Mouse (Mus musculus) naive thymus-derived CD4-positive, alpha-beta T cell, adult 2 months (primary cell): Measurements from ENCODE around the gene Zpbp2.

Source experiments
- DNase-seq: peaks from one replicate; pipeline ENCODE4 v3.0.0-alpha.2; 2011; ENCODE audit warnings: low read depth

Gene Zpbp2

DNA sequence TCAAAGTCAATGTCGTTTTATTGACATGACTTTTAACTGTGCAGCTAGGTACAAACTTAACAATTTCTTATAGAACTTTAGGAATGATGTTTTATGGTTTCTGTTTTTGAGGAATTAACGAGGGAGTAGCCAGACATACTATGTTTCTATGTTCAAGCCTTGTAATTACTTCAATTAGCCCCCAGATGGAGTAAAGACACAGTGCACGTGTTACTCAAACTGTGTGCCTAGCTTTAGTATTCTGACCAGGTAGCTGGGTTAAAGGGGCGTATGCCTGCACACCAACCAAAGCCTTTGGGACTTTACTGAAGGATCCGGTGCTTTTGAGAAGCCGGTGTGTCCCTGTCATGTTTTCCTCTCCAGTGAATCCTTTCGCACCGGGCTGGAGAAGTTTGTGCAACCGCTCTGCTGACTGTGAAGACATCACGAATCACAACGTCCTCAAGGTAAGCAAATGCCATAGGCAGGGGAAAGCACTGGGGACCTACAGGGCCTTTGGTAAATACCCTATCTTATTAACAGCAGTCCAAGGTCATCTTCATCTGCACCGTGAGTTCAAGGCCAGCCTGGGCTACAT is 4.3 kb downstream of the Zpbp2 start:
- peak; percentile 53 for DNase-seq

DNA sequence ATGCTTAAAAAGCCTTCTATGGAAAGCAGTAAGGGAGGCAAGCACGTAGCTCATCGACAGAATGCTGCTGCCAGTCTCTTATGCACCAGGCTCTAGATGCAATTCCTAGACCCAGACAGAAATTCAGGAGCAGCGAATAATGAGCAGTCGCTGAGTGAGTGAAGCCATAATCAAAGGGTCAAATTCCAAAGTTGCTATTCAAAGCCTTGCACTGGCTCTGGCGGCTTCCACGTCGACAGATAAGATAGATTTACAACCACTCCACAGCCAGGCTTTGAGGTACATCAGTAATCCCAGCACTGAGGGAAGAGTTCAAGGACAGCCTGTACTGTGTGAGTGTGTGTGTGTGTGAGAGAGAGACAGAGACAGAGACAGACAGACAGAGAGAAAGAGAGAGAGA is 10.0 kb downstream of the Zpbp2 start:
- no peak for DNase-seq

DNA sequence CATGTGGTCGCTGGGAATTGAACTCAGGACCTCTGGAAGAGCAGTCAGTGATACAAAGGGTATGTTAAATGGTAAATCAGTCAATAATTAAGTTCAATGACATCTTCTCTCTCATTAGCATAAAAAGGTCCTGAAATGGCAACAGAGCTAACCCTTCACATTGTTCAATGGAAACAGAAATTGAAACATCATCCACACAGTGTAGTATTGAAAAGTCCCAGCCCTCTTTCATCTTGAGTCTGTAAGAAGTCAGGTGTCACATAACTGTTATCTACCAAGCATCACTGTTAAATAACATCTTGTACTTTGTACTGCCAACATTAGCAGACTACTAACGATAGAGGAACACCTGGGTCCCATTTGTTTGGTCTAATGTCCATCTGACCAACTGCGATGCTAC is 12.1 kb downstream of the Zpbp2 start:
- no peak for DNase-seq

DNA sequence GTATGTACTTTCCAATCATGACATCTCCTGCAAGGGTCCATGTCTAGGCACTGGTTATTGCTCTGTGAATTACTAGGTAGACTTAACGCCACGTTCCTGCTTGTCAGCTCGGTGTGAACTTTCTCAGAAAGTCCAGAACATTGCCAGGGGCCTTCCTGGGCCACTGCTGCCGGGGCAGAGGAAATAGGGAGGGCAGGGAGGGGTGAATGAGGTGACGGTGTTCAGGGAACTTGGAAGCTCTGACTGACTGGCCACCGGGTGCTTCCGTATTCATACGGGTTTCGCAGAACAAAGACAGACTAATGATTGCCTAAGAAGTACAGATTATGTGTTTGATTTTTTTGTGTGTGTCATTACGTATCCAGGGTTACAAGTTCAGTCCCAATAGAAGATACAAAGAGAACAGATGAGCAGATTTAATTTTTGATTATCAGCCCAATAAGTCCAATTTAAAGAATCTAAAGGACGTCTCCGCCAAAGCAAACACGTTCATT is 13.1 kb downstream of the Zpbp2 start:
- no peak for DNase-seq

DNA sequence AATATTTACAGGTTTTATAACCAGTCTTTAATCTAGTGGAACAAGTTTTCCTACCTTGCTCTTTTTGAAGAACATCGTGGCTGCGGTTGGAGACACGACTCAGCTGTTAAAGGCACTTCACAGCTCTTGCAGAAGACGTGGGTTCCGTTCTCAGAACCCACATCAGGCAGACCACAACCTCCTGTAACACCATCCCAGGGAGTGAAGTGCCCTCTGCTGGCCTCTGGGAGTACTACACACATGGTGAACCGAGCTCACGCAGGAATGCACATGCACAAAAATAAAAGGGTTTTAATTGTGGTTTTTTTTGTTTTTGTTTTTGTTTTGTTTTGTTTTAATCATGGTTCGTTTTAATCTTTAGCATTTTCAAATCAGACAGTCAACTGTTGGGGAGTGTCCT is 17.4 kb downstream of the Zpbp2 start:
- peak; percentile 72 for DNase-seq

DNA sequence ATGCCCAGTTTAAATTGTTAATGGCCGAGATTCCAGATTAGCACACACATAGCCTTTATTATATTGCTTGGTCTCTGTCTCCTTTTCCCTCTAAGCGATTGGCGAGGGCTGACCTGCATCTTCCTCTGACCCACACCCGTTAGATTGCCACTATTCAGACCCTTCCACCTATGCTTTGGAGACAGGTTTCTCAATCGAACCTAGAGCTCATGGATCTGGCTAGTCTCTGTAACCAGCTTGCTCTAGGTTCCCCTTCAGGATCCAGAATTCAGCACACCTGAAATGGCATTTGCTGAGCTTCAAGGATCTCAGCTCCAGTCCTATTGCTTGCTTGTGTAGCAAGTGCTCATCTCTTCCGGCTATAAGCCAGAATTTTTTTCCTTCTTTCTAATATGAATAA is 18.6 kb downstream of the Zpbp2 start:
- DNase-seq = no peak

DNA sequence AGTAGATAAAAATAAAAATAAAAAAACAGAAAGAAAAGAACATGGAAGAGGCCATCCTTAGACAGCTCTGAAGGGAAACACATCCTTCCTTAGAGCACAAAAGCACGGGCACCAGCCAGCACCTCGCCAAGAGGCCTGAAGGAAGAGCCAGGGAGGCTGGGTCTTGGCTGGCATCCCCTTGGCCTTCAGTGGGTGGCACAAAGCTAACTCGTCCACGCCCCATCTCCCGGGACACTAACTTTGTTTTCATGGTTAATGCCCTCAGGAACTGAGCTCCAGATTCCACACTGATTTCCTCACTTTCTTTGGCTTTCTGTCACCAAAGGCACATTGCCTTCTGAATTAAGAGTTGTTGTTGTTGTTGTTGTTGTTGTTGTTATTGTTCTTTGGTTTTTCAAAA is 26.9 kb downstream of the Zpbp2 start:
- DNase-seq = no peak

DNA sequence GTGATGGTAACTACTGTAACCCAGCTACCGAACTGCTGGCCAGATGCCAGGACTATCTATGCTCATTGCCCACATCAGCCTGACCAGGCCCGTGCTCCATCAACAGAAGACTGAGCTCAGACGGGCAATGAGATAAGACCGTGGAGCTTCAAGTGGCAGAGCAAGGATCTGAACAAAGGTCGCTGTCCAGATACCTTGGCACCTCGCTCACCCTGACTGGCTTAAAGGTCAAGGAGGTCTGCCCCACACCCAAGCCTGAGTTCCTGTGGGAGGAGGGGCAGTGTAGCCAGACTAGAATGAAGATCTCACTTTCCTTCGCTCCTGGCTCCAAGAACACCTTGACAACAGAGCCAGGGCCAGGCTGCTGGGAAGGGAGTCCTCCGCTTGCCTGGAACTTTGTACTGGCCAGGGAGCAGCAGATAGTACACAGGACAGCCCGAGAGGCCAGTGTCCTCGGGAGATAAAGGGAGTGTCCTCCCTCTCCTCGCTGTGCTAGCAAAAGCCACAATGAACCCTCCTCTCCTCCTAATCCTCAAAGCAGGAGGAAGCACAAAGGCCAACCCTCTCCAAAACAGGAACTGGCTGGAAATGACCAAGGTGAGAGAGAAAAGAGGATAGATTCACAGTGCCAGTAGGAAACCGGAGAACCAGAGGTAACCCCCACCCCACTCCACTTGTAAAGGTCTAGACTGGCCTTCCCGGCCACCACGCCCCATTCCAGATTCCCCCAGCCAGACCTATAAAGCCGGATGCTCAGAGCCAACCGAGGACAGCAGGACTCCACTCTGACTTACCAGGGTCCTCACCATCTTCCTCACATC is 29.6 kb downstream of the Zpbp2 start:
- no peak for DNase-seq

DNA sequence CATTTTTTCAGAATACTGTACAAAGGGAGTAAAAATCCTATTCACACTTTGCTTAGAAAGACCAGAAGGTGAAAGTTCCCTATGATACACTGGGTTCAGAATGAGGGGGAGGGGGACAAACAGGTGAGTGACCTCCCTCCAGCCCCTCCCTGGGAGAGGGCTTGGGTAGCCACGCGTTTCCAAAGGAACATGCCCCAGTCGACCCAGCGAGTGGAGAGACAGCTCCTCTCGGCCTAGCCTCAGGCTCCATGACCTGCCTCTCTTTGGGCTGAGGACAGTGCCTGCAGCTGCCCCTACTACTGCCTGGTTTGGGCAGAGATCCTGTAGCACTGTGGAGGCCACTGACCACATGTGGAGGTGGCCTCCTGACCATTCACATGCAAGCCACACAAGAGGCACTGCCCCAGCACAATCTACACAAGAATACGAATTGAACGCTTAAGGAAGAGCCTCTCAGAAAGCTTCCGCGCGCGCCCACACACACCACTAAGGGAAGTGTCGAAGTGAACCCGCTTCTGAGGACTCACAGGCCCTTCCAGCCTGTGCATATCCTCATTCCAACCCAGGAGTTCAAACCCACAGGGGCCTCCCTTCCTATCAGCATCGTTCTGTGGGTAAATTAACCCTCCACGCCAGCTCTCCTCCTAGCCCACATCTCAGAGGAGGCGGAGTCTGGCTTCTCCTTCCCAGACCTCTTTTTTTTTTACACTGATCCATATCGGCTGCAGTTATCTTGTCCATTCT is 30.6 kb downstream of the Zpbp2 start:
- no peak for DNase-seq

DNA sequence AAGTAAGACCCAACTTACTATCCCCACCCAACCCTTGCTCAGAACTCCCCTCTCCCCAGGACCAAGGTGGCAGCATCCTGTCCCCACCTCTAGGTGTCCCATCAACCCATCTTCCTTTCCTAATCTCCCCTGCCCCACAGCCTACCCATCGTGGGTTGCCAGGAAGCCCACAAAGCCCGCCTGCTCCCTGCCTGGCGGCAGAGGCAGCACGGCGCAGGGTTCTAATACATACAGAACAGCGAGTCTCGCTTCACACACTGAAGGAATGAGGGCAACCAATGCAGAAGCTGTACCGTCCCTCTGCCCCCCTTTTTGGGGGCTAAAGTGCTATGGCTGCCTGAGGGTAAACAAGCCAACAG is 31.1 kb downstream of the Zpbp2 start:
- DNase-seq = no peak

DNA sequence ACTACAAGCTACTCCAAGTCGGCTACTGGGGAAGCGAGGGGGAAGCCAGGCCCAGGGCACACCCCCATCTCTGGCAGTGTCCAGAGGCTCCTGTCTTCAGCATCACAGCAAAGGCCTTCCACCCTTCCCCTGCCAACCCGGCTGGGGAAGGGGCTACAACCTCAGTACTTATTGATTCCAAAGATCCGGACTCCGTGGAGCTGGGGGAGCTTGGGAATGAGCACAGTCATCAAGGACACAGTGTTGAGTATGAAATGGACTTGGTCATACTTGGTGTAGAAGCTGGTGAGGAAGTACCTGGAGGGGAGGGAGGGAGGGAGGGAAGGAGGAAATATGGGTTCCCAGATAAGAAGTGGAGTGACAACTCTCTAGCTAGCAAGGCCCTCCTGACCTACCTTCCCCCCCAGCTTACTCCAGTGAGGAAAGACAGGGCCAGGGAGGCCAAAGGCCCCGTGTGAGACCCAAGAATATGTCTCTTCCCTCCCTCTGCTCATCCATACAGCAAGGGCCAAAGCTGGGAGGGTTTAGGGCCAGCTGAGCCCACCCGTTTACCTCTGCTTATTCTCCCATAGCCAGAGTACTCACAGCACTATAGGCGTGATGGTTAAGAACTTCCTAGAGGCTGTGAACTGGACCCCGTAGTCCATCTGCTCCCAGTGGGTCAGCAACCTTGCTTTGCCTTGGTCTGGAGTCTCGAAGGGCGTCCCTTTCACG is 31.8 kb downstream of the Zpbp2 start:
- DNase-seq = no peak

DNA sequence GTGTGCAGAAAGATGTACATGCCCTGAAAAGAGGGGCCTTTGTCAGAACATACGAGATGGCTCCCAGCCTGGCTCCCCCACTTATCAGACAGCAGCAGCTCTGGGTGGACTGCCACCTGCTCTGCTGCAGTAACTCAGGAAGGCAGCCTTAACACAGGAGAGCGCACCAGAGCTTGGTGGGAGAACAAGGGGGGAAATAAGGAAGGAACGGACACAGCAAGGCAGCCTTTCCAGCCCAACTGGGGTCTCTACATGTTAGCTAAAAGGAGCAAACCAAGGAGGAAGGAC is 32.3 kb downstream of the Zpbp2 start:
- DNase-seq = no peak

DNA sequence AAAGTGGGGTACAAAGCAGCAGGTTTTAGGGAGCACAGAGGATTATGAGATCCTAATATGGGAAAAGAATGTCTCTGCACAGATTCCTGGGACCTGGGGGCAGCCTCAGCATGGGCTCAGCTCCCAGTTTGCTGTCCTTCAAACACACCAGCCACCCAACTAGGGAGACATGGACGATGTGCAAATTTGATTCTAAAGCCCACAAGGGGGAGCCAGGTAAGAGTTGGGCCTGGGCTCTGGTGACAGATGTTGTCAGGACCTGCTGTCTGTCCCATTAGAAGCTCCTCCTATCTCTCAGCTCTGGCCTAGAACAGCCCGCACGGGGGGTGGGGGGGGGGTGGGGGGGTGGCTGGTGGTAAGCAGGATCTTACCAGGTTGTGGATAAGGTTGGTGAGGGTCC is 32.7 kb downstream of the Zpbp2 start:
- no peak for DNase-seq

DNA sequence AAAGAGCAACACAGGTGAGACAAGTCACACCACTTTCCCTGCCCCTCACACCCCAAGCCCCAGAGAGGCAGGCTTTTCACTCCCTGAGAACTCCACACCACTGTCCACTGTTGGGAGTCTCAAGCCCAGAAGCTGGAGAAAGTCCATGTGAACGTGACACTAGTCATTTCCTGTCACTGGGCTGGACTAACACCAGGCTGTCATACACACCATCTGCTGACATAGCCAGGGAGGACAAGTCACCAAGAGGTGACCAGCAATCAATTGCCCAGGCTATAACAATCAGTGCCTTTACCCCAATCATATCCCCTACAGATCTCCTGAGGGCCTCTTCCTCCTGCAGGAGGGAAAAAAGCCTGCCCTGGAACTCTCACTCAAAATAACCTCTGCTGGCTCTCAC is 33.2 kb downstream of the Zpbp2 start:
- DNase-seq = no peak

DNA sequence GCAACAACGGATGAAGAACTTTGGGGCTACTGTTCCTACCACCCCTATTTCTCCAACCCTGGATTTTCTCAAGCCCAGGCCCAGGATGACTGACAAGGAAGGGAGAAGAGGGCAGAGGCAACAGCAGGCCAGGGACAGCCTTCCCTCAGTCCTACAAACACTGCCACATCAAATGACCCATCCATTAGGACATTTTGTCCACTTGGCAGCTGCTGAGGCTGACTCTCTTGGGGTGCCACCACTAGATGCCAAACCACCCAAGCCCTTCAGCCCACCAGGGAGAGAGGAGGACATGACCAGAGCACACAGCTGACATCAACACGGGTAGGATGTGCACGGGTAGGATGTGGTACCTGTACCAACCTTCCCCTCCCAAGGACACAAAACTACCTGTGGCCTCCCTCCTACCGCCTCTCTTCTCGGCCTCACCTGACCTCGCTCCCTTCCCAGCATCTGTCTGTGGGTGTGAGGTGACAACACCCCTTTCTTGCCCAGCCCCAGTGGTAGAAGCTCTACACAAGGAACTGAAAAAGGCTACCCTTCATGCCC is 33.8 kb downstream of the Zpbp2 start:
- no peak for DNase-seq

DNA sequence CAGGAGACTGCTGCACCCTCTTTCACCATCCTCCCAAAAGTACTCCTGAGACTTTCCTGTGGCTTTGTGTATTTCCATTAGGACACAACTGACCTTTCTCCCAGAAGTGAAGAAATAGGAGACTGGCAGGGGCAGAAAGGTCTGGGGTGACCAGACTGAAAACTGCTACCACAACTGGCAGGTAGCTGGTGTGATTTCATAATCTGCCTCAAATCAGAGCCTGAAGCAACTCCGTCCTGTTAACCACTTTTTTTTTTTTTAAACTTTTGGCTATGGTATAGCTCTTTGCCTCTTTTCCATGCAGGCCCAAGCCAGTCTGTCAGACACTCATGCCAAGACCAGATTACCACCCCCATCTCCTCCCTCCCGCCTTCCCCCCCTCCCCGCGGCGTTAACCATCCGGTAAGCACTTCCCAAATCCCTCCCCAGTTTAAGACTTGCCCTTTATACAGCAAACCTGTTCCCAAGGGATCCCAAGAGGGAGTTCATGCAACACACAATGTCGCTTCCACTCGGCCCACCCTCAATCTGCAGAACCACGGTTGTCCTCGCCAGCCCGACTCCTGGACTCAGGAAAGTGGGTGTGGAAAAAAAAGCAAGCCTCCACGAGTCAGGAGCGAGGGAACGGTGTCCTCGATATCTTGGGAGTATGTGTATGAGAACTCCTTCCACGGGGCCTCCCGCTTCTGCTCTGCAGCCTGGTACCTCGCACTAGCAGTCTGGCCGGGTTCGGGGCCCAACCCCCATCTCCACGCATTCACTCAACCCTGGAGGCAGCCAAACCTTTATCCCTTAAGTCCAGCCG is 35.4 kb downstream of the Zpbp2 start:
- DNase-seq = peak; percentile 45

DNA sequence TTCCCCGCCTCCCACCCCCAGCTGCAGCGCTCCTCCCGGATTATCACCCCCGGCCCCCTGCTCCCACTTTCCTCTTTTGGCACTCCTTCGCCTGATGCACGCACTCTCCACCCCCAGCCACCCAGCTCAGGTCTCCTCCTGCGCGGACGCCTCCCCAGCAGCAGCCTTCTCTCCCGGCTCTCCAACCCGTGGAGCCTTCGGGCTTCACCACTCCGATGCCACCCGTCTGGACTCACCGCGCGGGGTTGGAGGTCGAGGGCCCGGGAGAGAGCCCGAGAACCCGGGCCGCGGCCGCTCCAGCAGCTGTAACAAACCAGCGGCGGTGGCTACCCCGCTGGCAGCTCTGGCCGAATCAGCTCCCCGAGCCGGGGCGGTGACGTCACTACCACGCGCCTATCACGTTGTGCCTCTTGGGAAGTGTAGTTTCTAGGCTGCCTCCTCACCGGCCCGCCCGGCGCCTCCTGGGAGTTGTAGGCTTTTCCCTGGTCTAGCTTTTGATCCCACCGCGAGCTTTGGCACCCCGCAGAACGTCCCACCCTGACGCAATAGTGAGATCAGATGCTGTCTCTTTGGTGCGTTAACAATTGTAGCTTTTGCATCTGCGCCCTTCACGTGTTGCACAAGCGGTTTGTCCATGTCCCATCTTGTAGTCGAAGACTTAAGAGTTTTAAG is 36.1 kb downstream of the Zpbp2 start, which contains the start of gene Ormdl3:
Gene Ormdl3, minus strand, starts transcription at position 477 of the 672 bp plus-strand sequence.
- DNase-seq = peak; percentile 95

DNA sequence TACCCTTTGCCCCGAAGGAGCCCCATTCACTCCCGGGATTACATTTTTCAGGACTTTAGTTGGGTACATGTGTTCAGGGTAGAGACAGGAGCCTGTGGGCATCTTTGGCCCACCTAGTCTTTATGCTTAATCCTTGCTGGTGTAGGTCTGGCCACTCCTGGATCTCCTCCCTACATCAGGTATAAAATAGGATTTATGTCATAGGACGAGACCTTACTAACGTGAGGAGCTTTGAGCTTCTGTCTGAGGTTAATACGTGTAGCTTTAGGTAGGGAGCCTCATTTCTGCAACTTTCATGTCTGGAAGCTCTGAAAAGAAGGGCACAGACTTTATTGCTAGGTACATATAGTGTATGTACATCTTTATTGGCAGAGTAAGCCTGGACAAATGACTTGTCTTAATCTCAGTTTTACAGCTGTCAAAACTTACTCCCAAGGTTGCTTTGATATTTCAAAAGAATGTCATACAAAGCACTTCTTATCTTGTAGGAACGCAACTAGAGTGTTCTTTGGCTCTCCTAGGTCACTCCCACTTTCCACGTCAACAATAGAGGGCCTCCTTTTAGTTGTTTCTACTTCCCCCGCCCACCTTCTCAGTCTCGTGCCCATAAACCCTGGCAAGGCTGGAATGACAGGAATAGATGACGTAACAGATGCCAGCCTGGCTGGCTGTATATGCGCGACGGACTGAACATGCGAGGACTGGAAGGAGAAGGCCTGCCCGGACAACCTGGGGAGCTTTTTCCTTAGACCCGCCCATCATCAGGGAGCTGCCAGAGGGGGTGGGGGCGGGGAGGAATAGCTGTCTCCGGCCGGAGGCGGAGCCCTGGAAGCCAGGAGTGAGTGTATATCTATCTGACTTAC is 37.0 kb downstream of the Zpbp2 start:
- DNase-seq = peak; percentile 79

DNA sequence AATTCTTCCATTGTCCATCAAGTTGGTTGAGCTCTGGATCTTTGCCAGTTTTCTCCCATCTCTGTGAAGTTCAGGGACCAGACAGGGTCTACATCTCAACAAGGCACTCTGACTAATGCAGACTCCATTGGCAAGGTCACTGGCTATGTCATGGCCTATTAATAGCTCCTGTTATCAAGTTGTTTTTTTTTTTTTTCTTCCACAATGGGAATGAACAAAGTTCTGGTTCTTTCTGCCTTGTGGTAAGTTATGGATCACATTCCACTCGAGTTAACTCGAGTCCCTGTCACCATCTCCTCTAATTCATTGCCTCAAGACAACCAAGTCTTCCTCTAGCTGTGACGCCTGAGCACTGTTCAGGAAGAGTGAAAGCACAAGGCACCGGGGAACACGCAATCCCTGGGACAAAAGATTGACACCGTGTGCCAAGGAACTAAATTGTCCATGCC is 38.0 kb downstream of the Zpbp2 start:
- no peak for DNase-seq

DNA sequence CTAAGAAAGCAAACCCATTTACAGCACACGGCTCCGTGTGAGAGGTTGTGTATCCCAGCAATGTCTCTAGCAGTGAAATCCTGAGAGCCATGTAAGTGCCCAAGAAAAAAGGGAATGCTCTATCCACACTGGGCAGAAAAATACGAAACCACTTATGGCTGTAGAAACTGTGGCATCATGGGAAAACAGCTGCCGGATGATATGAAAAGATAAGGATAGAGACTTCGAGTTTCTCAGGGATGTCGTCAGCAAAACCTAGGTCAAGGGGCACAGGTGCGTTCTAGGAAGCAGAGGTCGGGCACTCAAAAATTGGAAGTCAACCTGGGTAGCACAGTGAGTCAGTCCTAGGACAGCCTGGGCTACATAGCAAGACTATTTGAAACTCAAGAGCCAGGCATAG is 38.4 kb downstream of the Zpbp2 start:
- DNase-seq = no peak
